Mouse (Mus musculus) heart, postnatal 0 days (tissue): ENCODE data around the gene Ldlrad3.

Experiments used
- CTCF ChIP-seq: IDR thresholded peaks from 2 replicates; pipeline ENCODE4 v1.5.1; 2016; ENCODE audit warnings: antibody characterized with exemption, control low read depth, low read depth
- EP300 ChIP-seq: IDR thresholded peaks from 2 replicates; pipeline ENCODE4 v1.6.1; 2016; ENCODE audit warnings: antibody characterized with exemption, low read depth

DNA sequence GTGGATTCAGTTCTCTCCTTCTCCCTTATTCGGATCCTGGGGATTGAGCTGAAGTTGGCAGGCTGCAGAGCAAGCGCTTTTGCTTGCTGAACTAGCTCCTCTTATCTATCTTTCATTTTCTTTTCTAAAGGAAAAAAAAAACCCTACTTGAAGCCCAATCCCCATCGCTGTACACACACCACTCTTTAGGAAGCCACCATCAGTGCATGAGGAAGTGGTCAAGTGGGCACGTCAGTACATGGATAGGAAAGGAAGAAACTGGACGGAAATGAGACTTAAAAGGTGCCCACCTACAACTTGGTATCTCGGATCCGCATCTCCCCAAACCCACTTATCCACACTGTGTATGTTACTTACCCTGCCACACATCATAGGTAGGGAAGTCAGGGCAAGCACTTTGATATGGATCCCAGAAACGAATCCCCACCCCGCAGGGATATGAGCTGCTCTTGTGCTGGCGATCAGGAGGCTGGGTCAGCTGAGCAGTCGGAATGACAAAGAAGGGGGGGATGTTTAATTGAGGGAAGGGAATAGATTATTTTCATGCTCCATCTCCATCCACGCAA lies 183.7 kb downstream of the Ldlrad3 start:
- no peak for TF ChIP-seq CTCF
- TF ChIP-seq EP300 = no peak
